Mouse (Mus musculus) neural tube, embryonic 13.5 days (tissue): ENCODE data around the gene Arsb. TPM values are rescaled to one million over a fixed set of nuclear protein-coding genes. Genes with fewer than 3 reads are reported as not detected.

ENCODE experiments used
- ATAC-seq: fragments of 200-750 bp; cut with Nextera tagmentation; 2 replicates; pipeline ENCODE4 v1.8.0; 2017; ENCODE audit warnings: low read depth, mild to moderate bottlenecking, moderate TSS enrichment, moderate library complexity
- H3K27ac ChIP-seq: fragments of 300-500 bp; sonication (generic); replicated peaks from 2 replicates; pipeline ENCODE4 v1.5.1; 2015; ENCODE audit warnings: moderate library complexity, mild to moderate bottlenecking, inconsistent platforms
- H3K27me3 ChIP-seq: fragments of 300-500 bp; sonication (generic); 2 replicates; pipeline ENCODE4 v1.6.1; 2015; ENCODE audit warnings: mild to moderate bottlenecking, inconsistent platforms
- H3K36me3 ChIP-seq: fragments of 300-500 bp; sonication (generic); 2 replicates; pipeline ENCODE4 v1.6.1; 2015; ENCODE audit warnings: mild to moderate bottlenecking, inconsistent platforms
- H3K4me1 ChIP-seq: fragments of 300-500 bp; sonication (generic); replicated peaks from 2 replicates; pipeline ENCODE4 v1.6.1; 2015; ENCODE audit warnings: inconsistent platforms
- H3K4me2 ChIP-seq: fragments of 300-500 bp; sonication (generic); 2 replicates; pipeline ENCODE4 v1.6.1; 2015; ENCODE audit warnings: inconsistent platforms, mild to moderate bottlenecking, moderate library complexity
- H3K4me3 ChIP-seq: fragments of 300-500 bp; sonication (generic); 2 replicates; pipeline ENCODE4 v1.5.1; 2015; ENCODE audit warnings: mild to moderate bottlenecking, inconsistent platforms
- H3K9ac ChIP-seq: fragments of 300-500 bp; sonication (generic); 2 replicates; pipeline ENCODE4 v1.6.1; 2015; ENCODE audit warnings: moderate library complexity, mild to moderate bottlenecking, inconsistent platforms
- H3K9me3 ChIP-seq: fragments of 300-500 bp; sonication (generic); 2 replicates; pipeline ENCODE4 v1.6.1; 2016; ENCODE audit warnings: inconsistent platforms
- WGBS: fragments of 180-500 bp; shearing (Covaris S2); methylation state at CpG from one replicate; pipeline ENCODE4 v1.1.7; 2015; 5-methylcytosine and 5-hydroxymethylcytosine counted together
- polyA plus RNA-seq: library from polyadenylated mRNA; unstranded; fragments of >200 nt; fragmentation: Nextera tagmentation; extraction: Ambion mirVana; gene quantifications from 2 replicates; pipeline ENCODE4 v1.2.1, GENCODE M21; 2015

Gene Arsb
- polyA plus RNA-seq, 1 experiment from 2014 or later, result 7.0 TPM

DNA sequence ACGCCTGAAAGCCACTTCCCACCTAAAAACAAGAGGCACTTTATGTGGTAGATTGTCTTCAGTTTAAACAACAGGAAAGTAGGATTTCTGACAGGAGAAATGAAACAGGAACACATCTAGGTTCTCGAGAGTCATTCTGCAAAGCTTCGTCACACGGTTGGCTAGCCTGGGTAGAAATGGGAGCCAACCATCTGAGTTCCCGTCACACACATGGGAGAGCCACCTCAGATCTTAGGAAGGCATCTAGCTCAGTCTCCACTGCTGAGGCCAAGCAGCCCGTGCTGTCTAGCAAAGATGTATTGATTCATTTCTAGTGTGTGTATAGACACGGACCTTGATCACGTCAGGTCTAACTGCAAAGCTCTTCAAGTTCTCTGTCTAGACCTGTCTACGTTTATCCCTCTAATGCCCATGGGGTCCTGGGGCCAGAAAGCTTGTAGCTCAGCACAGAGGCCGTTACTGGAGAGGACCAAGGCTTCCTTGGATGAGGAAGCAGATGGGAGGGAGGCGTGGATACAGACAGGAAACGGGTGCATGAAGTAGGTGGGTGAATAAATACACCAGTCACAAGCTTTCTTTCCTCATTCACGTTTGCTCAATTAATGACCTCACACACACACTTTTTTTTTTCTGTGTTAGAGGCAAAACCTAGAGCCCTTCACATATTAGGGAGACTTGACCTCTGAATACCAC is 129.7 kb downstream of the Arsb start:
- H3K9ac ChIP-seq, result no peak overlapping the region
- no peaks in the 10 kb centered on the region for H3K27me3 ChIP-seq
- no peak overlapping the region for H3K4me2 ChIP-seq
- H3K9me3 ChIP-seq, result no peaks in the 10 kb centered on the region
- H3K4me1 ChIP-seq, result no peaks in the 10 kb centered on the region
- H3K27ac ChIP-seq, result no peak overlapping the region
- WGBS, result 86% methylated on average over 13 of the region's 13 CpGs
- no peak for ATAC-seq
- H3K4me3 ChIP-seq, result no peak overlapping the region
- H3K36me3 ChIP-seq, result no peaks in the 10 kb centered on the region

DNA sequence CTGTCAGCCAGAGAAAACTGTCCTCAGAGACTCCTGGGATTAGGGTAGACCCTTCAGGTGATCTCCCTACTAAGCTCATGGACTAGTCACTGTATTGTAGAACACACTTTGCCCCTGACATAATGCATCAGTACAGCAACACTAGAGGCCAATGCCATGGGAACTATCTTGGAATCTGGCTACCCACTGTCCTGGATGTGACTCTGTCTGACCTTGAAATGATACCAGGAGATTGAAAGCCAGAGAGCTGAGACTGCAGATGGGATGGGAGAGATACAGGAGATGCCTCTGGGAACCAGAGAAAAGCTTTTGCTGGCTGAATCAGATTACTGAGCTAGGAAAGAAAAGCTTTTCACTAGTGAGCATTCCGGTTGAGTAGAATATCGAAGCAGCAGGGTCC is 130.7 kb downstream of the Arsb start:
- Histone ChIP-seq H3K4me2 (no peak overlapping the region), H3K9me3 (no peaks in the 10 kb centered on the region), H3K9ac (no peak overlapping the region), H3K4me3 (no peak overlapping the region), H3K27me3 (no peaks in the 10 kb centered on the region), H3K27ac (no peak overlapping the region), H3K4me1 (no peaks in the 10 kb centered on the region), H3K36me3 (no peaks in the 10 kb centered on the region)
- no peak for ATAC-seq
- WGBS, result 88% methylated on average over 2 of the region's 2 CpGs

DNA sequence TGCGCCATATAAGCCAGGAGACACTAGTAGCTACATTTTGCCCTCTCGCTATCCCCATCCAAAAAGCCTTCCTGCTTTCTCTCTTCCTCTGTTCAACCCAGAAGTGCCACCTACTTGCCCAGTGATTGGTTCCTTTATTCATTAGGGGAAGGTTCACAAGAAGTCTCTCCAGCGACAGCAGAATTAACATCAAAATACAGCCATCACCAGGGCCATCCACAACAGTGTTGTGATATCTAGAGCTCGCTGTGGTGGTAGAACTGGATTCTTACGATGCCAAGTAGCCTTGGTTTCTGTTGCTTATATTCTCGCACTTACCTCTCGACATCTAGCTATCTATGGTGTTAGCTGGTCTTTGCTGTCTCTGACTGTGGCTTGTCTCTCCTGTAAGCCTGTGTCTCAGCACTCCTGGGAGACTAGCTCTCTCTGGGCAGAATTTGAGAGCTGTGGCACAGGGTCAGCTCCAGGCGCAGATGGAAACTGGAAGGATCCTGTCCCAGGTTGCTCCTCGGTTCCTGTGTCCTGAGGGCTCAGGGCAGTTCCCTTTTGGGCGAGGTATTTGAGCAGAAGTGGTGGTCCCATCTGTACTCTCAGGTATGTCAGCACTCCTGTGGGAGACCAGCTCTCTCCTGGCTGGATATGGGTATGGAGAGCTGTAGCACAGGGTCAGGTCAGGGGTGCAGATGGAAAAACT is 135.3 kb downstream of the Arsb start:
- Histone ChIP-seq H3K27me3 (no peaks in the 10 kb centered on the region), H3K9me3 (no peaks in the 10 kb centered on the region)

GRCm38 (mm10) chr13:93907971-93908370 is 136.5 kb downstream of the Arsb start:
- WGBS, result 96% methylated on average over 3 of the region's 3 CpGs
- no peak overlapping the region for H3K9ac ChIP-seq
- H3K4me3 ChIP-seq, result no peak overlapping the region
- no peak overlapping the region for H3K27ac ChIP-seq
- no peaks in the 10 kb centered on the region for H3K27me3 ChIP-seq
- no peak for ATAC-seq
- no peaks in the 10 kb centered on the region for H3K36me3 ChIP-seq
- H3K4me2 ChIP-seq, result no peak overlapping the region
- H3K4me1 ChIP-seq, result no peaks in the 10 kb centered on the region
- H3K9me3 ChIP-seq, result no peaks in the 10 kb centered on the region

More for the DNA sequence above, 135.3 kb downstream of the Arsb start:
- Histone ChIP-seq H3K9ac (no peak overlapping the region), H3K36me3 (no peaks in the 10 kb centered on the region), H3K27ac (no peak overlapping the region), H3K4me3 (no peak overlapping the region), H3K4me1 (no peaks in the 10 kb centered on the region), H3K4me2 (no peak overlapping the region)
- no peak for ATAC-seq
- WGBS, result 83% methylated on average over 10 of the region's 10 CpGs

DNA sequence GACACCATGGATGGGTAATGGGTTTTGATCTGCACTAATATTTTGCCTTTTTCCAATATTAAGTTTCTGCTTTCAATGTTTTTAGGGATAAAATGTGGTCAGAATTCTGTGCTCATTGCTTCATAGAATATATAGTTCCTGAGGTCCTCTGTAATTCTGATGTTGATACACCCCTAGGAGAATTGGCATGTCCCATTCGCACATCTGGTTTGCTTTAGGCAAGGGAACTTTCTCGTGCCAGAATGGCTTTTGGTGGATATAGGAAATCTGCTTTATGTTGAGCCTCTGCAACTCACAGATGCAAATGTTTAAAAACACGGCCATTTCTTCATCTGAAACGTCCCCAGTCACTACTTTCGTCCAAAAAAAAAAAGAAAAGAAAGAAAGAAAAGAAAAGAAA is 138.4 kb downstream of the Arsb start:
- no peak overlapping the region for H3K4me3 ChIP-seq
- H3K27ac ChIP-seq, result no peak overlapping the region
- no peaks in the 10 kb centered on the region for H3K9me3 ChIP-seq
- H3K4me2 ChIP-seq, result no peak overlapping the region
- no peak overlapping the region for H3K9ac ChIP-seq
- 71% methylated on average over 5 of the region's 5 CpGs for WGBS
- H3K36me3 ChIP-seq, result no peaks in the 10 kb centered on the region
- H3K27me3 ChIP-seq, result no peaks in the 10 kb centered on the region
- no peaks in the 10 kb centered on the region for H3K4me1 ChIP-seq
- no peak for ATAC-seq

GRCm38 (mm10) chr13:93911037-93911436 is 139.6 kb downstream of the Arsb start:
- no peaks in the 10 kb centered on the region for H3K27me3 ChIP-seq
- no peak overlapping the region for H3K27ac ChIP-seq
- ATAC-seq, result no peak
- H3K4me3 ChIP-seq, result no peak overlapping the region
- H3K9me3 ChIP-seq, result no peaks in the 10 kb centered on the region
- H3K4me2 ChIP-seq, result no peak overlapping the region
- no peaks in the 10 kb centered on the region for H3K4me1 ChIP-seq
- WGBS, result 60% methylated on average over 7 of the region's 7 CpGs
- H3K9ac ChIP-seq, result no peak overlapping the region
- H3K36me3 ChIP-seq, result no peaks in the 10 kb centered on the region

DNA sequence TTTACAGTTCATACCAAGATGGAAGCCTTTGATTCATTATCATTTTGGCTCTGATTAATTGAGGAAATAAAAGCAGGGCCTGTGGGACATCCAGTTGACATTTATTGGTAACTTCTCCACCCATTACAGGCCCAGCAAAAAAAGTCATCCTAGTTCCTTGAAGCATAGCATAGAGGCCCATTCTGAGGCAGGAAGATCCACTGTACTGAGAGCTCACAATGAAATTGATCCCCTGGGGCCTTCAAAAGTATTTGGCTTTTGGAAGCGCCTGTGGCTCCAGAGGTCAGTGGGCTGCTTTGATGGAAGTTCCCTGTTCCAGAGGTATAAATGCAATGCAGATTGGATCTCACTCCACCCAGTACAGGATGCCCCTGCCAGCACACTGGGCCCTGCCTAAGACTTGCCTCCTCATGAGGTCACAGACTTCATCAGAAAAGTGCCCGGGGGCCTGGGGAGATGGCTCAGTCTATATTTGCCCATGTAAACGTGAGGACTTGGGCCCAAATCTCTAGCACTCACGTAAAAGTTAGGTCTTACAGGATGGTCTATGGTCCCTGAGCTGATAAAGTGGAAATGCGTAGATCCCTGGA is 141.0 kb downstream of the Arsb start:
- Histone ChIP-seq H3K36me3 (no peaks in the 10 kb centered on the region), H3K4me2 (no peak overlapping the region), H3K4me1 (no peaks in the 10 kb centered on the region), H3K4me3 (no peak overlapping the region), H3K27me3 (no peaks in the 10 kb centered on the region), H3K9me3 (no peaks in the 10 kb centered on the region), H3K9ac (no peak overlapping the region), H3K27ac (no peak overlapping the region)
- 81% methylated on average over 5 of the region's 5 CpGs for WGBS
- ATAC-seq, result no peak

- Histone ChIP-seq H3K4me2 (no peak overlapping the region), H3K9me3 (no peaks in the 10 kb centered on the region), H3K27ac (no peak overlapping the region), H3K36me3 (no peaks in the 10 kb centered on the region), H3K4me1 (no peaks in the 10 kb centered on the region), H3K9ac (no peak overlapping the region), H3K27me3 (no peaks in the 10 kb centered on the region), H3K4me3 (no peak overlapping the region)
- no peak for ATAC-seq
- WGBS, result 83% methylated on average over 3 of the region's 3 CpGs
Measured at GRCm38 (mm10) chr13:93914206-93914605, 142.8 kb downstream of the Arsb start.

GRCm38 (mm10) chr13:93915641-93916570 is 144.5 kb downstream of the Arsb start:
- H3K9ac ChIP-seq, result no peak overlapping the region
- H3K4me2 ChIP-seq, result no peak overlapping the region
- 76% methylated on average over 16 of the region's 16 CpGs for WGBS
- H3K27ac ChIP-seq, result no peak overlapping the region
- H3K36me3 ChIP-seq, result no peaks in the 10 kb centered on the region
- ATAC-seq, result no peak
- H3K27me3 ChIP-seq, result no peaks in the 10 kb centered on the region
- no peak overlapping the region for H3K4me3 ChIP-seq
- H3K4me1 ChIP-seq, result no peaks in the 10 kb centered on the region
- H3K9me3 ChIP-seq, result no peaks in the 10 kb centered on the region

GRCm38 (mm10) chr13:93919536-93919935 is 148.1 kb downstream of the Arsb start:
- no peak overlapping the region for H3K4me3 ChIP-seq
- H3K9me3 ChIP-seq, result no peaks in the 10 kb centered on the region
- ATAC-seq, result no peak
- 88% methylated on average over 3 of the region's 3 CpGs for WGBS
- H3K4me2 ChIP-seq, result no peak overlapping the region
- no peaks in the 10 kb centered on the region for H3K27me3 ChIP-seq
- H3K4me1 ChIP-seq, result no peaks in the 10 kb centered on the region
- no peaks in the 10 kb centered on the region for H3K36me3 ChIP-seq
- no peak overlapping the region for H3K9ac ChIP-seq
- no peak overlapping the region for H3K27ac ChIP-seq

- H3K4me3 ChIP-seq, result no peak overlapping the region
- ATAC-seq, result no peak
- no peaks in the 10 kb centered on the region for H3K36me3 ChIP-seq
- no peak overlapping the region for H3K4me2 ChIP-seq
- H3K9me3 ChIP-seq, result no peaks in the 10 kb centered on the region
- H3K4me1 ChIP-seq, result 0 out of 2 replicates have a peak, but pooled peaks cover 3% of the 10 kb centered on the region
- no peak overlapping the region for H3K27ac ChIP-seq
- no peak overlapping the region for H3K9ac ChIP-seq
- no peaks in the 10 kb centered on the region for H3K27me3 ChIP-seq
- WGBS, result 82% methylated on average over 8 of the region's 8 CpGs
Measured at GRCm38 (mm10) chr13:93920080-93920785, 148.8 kb downstream of the Arsb start.
